Comparison of ENCODE assay signal across 28 mouse cellular contexts in the genomic region with DNA sequence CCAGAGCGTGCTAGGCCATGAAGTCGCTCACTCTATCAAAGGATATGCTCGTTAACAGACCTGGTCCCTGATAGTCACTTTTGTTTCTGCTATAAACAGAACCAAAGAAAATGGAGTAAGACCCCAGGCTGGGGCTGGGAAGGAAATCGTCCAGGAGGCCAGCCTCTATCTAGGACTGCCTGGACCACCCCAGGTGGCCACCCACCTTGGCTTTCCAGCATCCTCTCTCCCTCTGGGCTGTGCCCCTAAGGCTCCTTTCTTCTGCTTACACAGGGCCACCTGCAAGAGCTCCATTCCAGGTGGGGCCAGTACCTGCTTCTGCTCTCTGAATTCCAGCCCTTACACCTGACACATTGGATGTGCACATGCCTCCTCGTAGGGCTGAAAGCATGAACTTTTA. TPM values are rescaled to one million over a fixed set of nuclear protein-coding genes. Genes with fewer than 3 reads are reported as not detected.
A peak's percentile ranks its signal among the peaks of the same experiment; 100 is the strongest.
DNase-seq lines count a peak whose midpoint lies in the region; ATAC-seq and TF ChIP-seq lines count a peak whose summit lies in the region.
"Had no signal": no experiment of that assay in that cellular context is flagged by ENCODE, and none has a peak within 500 bp of the region (broad histone marks: within the 10 kb centered on the region; RNA-seq: fewer than 3 reads in every experiment).

No protein-coding gene starts in this region.

- H3K27ac ChIP-seq in forebrain, embryonic 11.5 days (ENCODE audit: low read depth, low read length), result no peak overlapping the region
- no peak overlapping the region for H3K27ac ChIP-seq in forebrain, embryonic 12.5 days
- H3K27ac ChIP-seq in liver, postnatal 0 days (ENCODE audit: low read depth), result no peak overlapping the region

- H3K4me2 ChIP-seq in forebrain, embryonic 11.5 days (ENCODE audit: low read depth, low read length, severe bottlenecking), result no peak overlapping the region
- no peak overlapping the region for H3K4me2 ChIP-seq in forebrain, embryonic 12.5 days
- no peak overlapping the region for H3K4me2 ChIP-seq in liver, postnatal 0 days (ENCODE audit: low read depth, low read length)

- 64% methylated on average over 5 of the region's 5 CpGs for WGBS in forebrain, embryonic 11.5 days
- WGBS in forebrain, embryonic 12.5 days, result 61% methylated on average over 5 of the region's 5 CpGs
- WGBS in liver, postnatal 0 days (ENCODE audit: insufficient replicate concordance), result 73% methylated on average over 5 of the region's 5 CpGs

- peaks cover 4% of the 10 kb centered on the region; the same call in 1 of the 2 replicates for H3K36me3 ChIP-seq in forebrain, embryonic 11.5 days (ENCODE audit: control insufficient read depth, insufficient read depth, low read length)
- peaks cover 21% of the 10 kb centered on the region for H3K36me3 ChIP-seq in forebrain, embryonic 12.5 days (replicated peaks)
- H3K36me3 ChIP-seq in liver, postnatal 0 days (replicated peaks; ENCODE audit: insufficient read depth, low read length), result peaks cover 9% of the 10 kb centered on the region; the same call in 1 of the 2 replicates

- no peak for TF ChIP-seq EP300 in liver, postnatal 0 days (IDR thresholded peaks at IDR 0.05; ENCODE audit: low read depth)

- TF ChIP-seq CTCF in liver, postnatal 0 days (IDR thresholded peaks at IDR 0.05; ENCODE audit: low read depth), result no peak

- no peaks in the 10 kb centered on the region for H3K9me3 ChIP-seq in forebrain, embryonic 11.5 days (ENCODE audit: control insufficient read depth, low read length)
- no peaks in the 10 kb centered on the region for H3K9me3 ChIP-seq in forebrain, embryonic 12.5 days
- H3K9me3 ChIP-seq in liver, postnatal 0 days (ENCODE audit: low read length), result no peaks in the 10 kb centered on the region
- H3K9me3 ChIP-seq: G1E had no signal

- intact Hi-C loops in heart, postnatal 10 days (cut with DNase I), result no loop called here

- H3K27me3 ChIP-seq in forebrain, embryonic 11.5 days (ENCODE audit: control insufficient read depth, insufficient read depth, low read length), result no peaks in the 10 kb centered on the region
- H3K27me3 ChIP-seq in forebrain, embryonic 12.5 days, result peaks cover 3% of the 10 kb centered on the region; the same call in 1 of the 2 replicates
- no peaks in the 10 kb centered on the region for H3K27me3 ChIP-seq in liver, postnatal 0 days (ENCODE audit: insufficient read depth, low read length)

- no peak for ATAC-seq in forebrain, embryonic 11.5 days (replicated peaks; ENCODE audit: low FRiP score)
- no peak for ATAC-seq in forebrain, embryonic 12.5 days (ENCODE audit: low FRiP score)
- ATAC-seq in liver, postnatal 0 days, result no peak
- ATAC-seq: Patski had no signal

- H3K9ac ChIP-seq in forebrain, embryonic 11.5 days (ENCODE audit: low read length), result no peak overlapping the region
- H3K9ac ChIP-seq in forebrain, embryonic 12.5 days, result no peak overlapping the region
- H3K9ac ChIP-seq in liver, postnatal 0 days (replicated peaks), result no peak overlapping the region

- DNase-seq in forebrain, embryonic 11.5 days (ENCODE audit: low spot score), result peak; percentile 41
- DNase-seq in heart, adult 11 months, result peak; percentile 61
- DNase-seq in heart, postnatal 10 days, result no peak
- DNase-seq in liver, postnatal 0 days, result peak; percentile 6
- no peak for DNase-seq in liver
- peak; percentile 25 for DNase-seq in testis, postnatal 10 days (ENCODE audit: low spot score)
- DNase-seq in testis, postnatal 14 days (ENCODE audit: low spot score), result no peak
- DNase-seq: adrenal gland, adult 2 months; adrenal gland, adult 8-10 months; adrenal gland, postnatal 10 days; adrenal gland, postnatal 14 days; adrenal gland, postnatal 25 days; adrenal gland, postnatal 36 days; B cell, adult 2 months; cerebellum, adult 11 months; cerebellum, adult 11-12 months had no signal

- H3K4me3 ChIP-seq in forebrain, embryonic 11.5 days (ENCODE audit: low read depth, low read length), result no peak overlapping the region
- no peak overlapping the region for H3K4me3 ChIP-seq in forebrain, embryonic 12.5 days (replicated peaks)
- H3K4me3 ChIP-seq in liver, postnatal 0 days (ENCODE audit: low read depth, low read length), result no peak overlapping the region

- H3K4me1 ChIP-seq in forebrain, embryonic 11.5 days (replicated peaks; ENCODE audit: control insufficient read depth, insufficient read depth, low read length), result 0 out of 2 replicates have a peak, but pooled peaks cover 2% of the 10 kb centered on the region
- H3K4me1 ChIP-seq in forebrain, embryonic 12.5 days, result peaks cover 7% of the 10 kb centered on the region
- no peaks in the 10 kb centered on the region for H3K4me1 ChIP-seq in liver, postnatal 0 days (ENCODE audit: insufficient read depth)

RNA-seq across cellular contexts. Expression of a gene that starts 9.6 kb away (rescaled TPM):
- 346 and 366 TPM in 2 replicates for polyA plus RNA-seq in forebrain, embryonic 11.5 days (2014; fragmentation: Nextera tagmentation; extraction: Ambion mirVana)
- 383 and 390 TPM in 2 replicates for polyA plus RNA-seq in forebrain, embryonic 12.5 days (2016; fragmentation: Nextera tagmentation; extraction: Ambion mirVana)
- 100 to 1,000 TPM; 221 to 231 TPM for total RNA-seq in heart, postnatal 10 days (2021)
- polyA plus RNA-seq in liver, postnatal 0 days (2015; fragmentation: Nextera tagmentation; extraction: Ambion mirVana), result 222 and 225 TPM in 2 replicates

RNA-seq across cellular contexts. Expression of a gene that starts 14.6 kb away (rescaled TPM):
- 0.15 TPM in 1 of 2 replicates, not detected in the other for polyA plus RNA-seq in forebrain, embryonic 11.5 days (2014; fragmentation: Nextera tagmentation; extraction: Ambion mirVana)
- not detected in 2 replicates for polyA plus RNA-seq in forebrain, embryonic 12.5 days (2016; fragmentation: Nextera tagmentation; extraction: Ambion mirVana)
- not detected for total RNA-seq in heart, postnatal 10 days (2021)
- not detected in 2 replicates for polyA plus RNA-seq in liver, postnatal 0 days (2015; fragmentation: Nextera tagmentation; extraction: Ambion mirVana)
- total RNA-seq: adrenal gland, adult 18-20 months; adrenal gland, adult 2 months; adrenal gland, adult 8-10 months; adrenal gland, postnatal 10 days; adrenal gland, postnatal 14 days; adrenal gland, postnatal 25 days; adrenal gland, postnatal 36 days; adrenal gland, postnatal 4 days; MEL had no signal
- polyA plus RNA-seq: activated CD4-positive, CD25-positive, alpha-beta regulatory T cell, adult 4 months; adrenal gland, adult 2 months; brain, embryonic 14.5 days; C2C12; CD4-positive, CD25-positive, alpha-beta regulatory T cell, adult 4 months; G1E; Patski had no signal

RNA-seq across cellular contexts. Expression of a gene that starts 16.4 kb away (rescaled TPM):
- polyA plus RNA-seq in forebrain, embryonic 11.5 days (2014; fragmentation: Nextera tagmentation; extraction: Ambion mirVana), result not detected in 2 replicates
- 0.12 and 0.20 TPM in 2 replicates for polyA plus RNA-seq in forebrain, embryonic 12.5 days (2016; fragmentation: Nextera tagmentation; extraction: Ambion mirVana)
- not detected for total RNA-seq in heart, postnatal 10 days (2021)
- polyA plus RNA-seq in liver, postnatal 0 days (2015; fragmentation: Nextera tagmentation; extraction: Ambion mirVana), result 0.16 TPM in 1 of 2 replicates, not detected in the other
- total RNA-seq: adrenal gland, adult 18-20 months; adrenal gland, adult 2 months; adrenal gland, postnatal 10 days; adrenal gland, postnatal 14 days; adrenal gland, postnatal 25 days; adrenal gland, postnatal 36 days; CH12.LX; ES-E14 had no signal
- polyA plus RNA-seq: C2C12, G1E had no signal

RNA-seq across cellular contexts. Expression of a gene that starts 26.6 kb away (rescaled TPM):
- not detected in 2 replicates for polyA plus RNA-seq in forebrain, embryonic 11.5 days (2014; fragmentation: Nextera tagmentation; extraction: Ambion mirVana)
- polyA plus RNA-seq in forebrain, embryonic 12.5 days (2016; fragmentation: Nextera tagmentation; extraction: Ambion mirVana), result not detected in 2 replicates
- total RNA-seq in heart, postnatal 10 days (2021), result not detected
- polyA plus RNA-seq in liver, postnatal 0 days (2015; fragmentation: Nextera tagmentation; extraction: Ambion mirVana), result not detected in 2 replicates
- total RNA-seq: adrenal gland, adult 18-20 months; adrenal gland, adult 2 months; adrenal gland, adult 8-10 months; adrenal gland, postnatal 10 days; adrenal gland, postnatal 14 days; adrenal gland, postnatal 25 days; adrenal gland, postnatal 36 days; adrenal gland, postnatal 4 days; MEL had no signal
- polyA plus RNA-seq: activated CD4-positive, CD25-positive, alpha-beta regulatory T cell, adult 4 months; adrenal gland, adult 2 months; brain, embryonic 14.5 days; C2C12; CD4-positive, CD25-positive, alpha-beta regulatory T cell, adult 4 months; G1E; Patski had no signal

RNA-seq across cellular contexts. Expression of a gene that starts 38.0 kb away (rescaled TPM):
- polyA plus RNA-seq in forebrain, embryonic 11.5 days (2014; fragmentation: Nextera tagmentation; extraction: Ambion mirVana), result not detected in 2 replicates
- polyA plus RNA-seq in forebrain, embryonic 12.5 days (2016; fragmentation: Nextera tagmentation; extraction: Ambion mirVana), result not detected in 2 replicates
- total RNA-seq in heart, postnatal 10 days (2021), result not detected
- not detected in 2 replicates for polyA plus RNA-seq in liver, postnatal 0 days (2015; fragmentation: Nextera tagmentation; extraction: Ambion mirVana)
- total RNA-seq: adrenal gland, adult 18-20 months; adrenal gland, adult 2 months; adrenal gland, adult 8-10 months; adrenal gland, postnatal 10 days; adrenal gland, postnatal 14 days; adrenal gland, postnatal 25 days; adrenal gland, postnatal 36 days; adrenal gland, postnatal 4 days; CH12.LX; ES-E14; G1E; MEL had no signal
- polyA plus RNA-seq: activated CD4-positive, CD25-positive, alpha-beta regulatory T cell, adult 4 months; adrenal gland, adult 2 months; brain, embryonic 14.5 days; C2C12; CD4-positive, CD25-positive, alpha-beta regulatory T cell, adult 4 months; G1E; Patski had no signal

Comparison
In these comparisons a context has a peak if more than half of its experiments do, and no peak if none do; other contexts are left out.
1. DNase-seq: peak in forebrain, embryonic 11.5 days (single experiment), heart, adult 11 months (single experiment), liver, postnatal 0 days (single experiment) and testis, postnatal 10 days (single experiment); none in heart, postnatal 10 days (0 of 2), liver (single experiment) and testis, postnatal 14 days (single experiment).